Mouse (Mus musculus): ENCODE results near the gene Axin2. TPM values are rescaled to one million over a fixed set of nuclear protein-coding genes. Genes with fewer than 3 reads are reported as not detected.

Gene Axin2
- total and polyA plus RNA-seq, 3 experiments, result 14.2 to 29.9 (median 16.6) TPM

DNA sequence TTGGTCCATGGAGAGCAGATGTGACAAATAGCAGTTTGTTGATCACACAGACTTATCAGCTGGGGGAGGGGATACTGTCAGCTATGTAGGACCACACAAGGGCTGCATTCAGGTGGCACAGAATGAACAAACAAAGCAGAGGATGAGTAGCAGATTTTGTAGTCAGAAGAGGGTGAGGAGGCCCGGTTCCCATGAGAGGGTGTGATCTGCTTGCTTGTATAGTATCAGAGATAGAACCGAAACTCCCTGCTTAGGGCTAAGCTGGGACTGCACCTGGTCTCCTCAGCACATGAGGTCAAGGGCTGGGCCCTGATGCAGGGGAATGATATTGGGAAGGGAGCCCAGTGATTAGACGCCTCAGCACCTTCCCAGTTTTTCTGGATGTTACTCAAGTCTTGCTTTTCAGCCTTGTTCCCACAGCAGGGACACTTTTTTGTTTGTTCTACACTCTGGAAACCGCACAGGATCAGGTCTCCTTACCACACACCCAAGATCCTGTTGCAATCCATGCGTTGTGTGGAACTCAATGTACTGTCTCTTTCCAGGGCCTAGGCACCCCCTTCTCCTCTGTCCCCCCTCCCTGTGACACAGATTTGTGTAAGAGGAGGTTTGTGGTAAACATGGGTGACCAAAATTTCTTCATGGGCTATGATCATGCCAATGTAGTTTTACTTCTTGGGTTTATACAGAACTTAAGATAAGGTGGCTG is 64.7 kb downstream of the Axin2 start (continued):
- peak; percentile 38; the same call in 1 of the 2 replicates for TF ChIP-seq TCF12 (IDR thresholded peaks at IDR 0.05; ENCODE audit: low read depth, low read length)
- TF ChIP-seq NRF1 (IDR thresholded peaks at IDR 0.05; ENCODE audit: low read depth, low read length), result no peak
- TF ChIP-seq HCFC1 (IDR thresholded peaks at IDR 0.05; ENCODE audit: low read depth, low read length), result no peak
- TF ChIP-seq CTCF (conservative IDR thresholded peaks at IDR 0.05 in 1 of 2, IDR thresholded peaks at IDR 0.05 in 1 of 2; ENCODE audit: low read depth in 2 of 2, low read length in 2 of 2), result no peak
- no peak for TF ChIP-seq UBTF (IDR thresholded peaks at IDR 0.05; ENCODE audit: low read depth, low read length)
- TF ChIP-seq POLR2AphosphoS2 (IDR thresholded peaks at IDR 0.05; ENCODE audit: low read depth, low read length), result no peak
- no peak for TF ChIP-seq USF2 (conservative IDR thresholded peaks at IDR 0.05; ENCODE audit: low read depth, low read length)
- no peak for TF ChIP-seq KAT2A (IDR thresholded peaks at IDR 0.05; ENCODE audit: insufficient replicate concordance, low read length)
- no peak for TF ChIP-seq ZC3H11A (IDR thresholded peaks at IDR 0.05; ENCODE audit: low read depth, low read length)

DNA sequence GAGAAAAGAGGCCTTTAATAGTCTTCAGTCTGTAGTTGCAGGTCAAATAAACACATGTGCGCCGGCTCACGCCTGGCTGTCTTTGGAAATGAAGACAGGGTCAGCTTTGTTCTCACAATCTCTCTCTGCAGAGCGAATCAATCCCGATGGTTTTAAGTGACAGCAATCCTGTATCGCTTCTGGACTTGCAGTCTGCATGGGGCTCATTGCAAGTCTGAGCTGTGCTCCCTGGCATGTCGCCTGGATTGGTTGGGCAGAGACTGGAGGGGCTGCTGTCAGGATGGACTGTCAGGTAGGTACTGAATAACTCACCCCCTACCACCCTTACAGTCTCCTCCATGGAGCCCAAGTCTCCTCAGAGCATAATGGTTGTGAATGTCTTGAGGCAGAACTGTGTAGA is 65.7 kb downstream of the Axin2 start:
- H3K79me2 ChIP-seq (replicated peaks; ENCODE audit: control insufficient read depth, extremely low read depth, insufficient read depth, poor library complexity, severe bottlenecking), result no peaks in the 10 kb centered on the region
- H3K27me3 ChIP-seq (replicated peaks), result peaks cover 1% of the 10 kb centered on the region
- no peak for DNase-seq (ENCODE audit: extremely low read depth)
- H3K9ac ChIP-seq (ENCODE audit: insufficient read depth, low read depth), result no peak overlapping the region
- no peaks in the 10 kb centered on the region for H3K9me3 ChIP-seq (replicated peaks; ENCODE audit: low read length)
- dilution Hi-C loops (cut with MboI; ENCODE audit: extremely low pct_ligation_motif_present, extremely low pct_unique_long_range_greater_than_20kb, low sequenced_read_pairs) (no loop called here), in situ Hi-C loops (cut with MboI; ENCODE audit: low pct_ligation_motif_present, low pct_unique_long_range_greater_than_20kb, low sequenced_read_pairs) (no loop called here)
- no peak overlapping the region for H3K27ac ChIP-seq (ENCODE audit: insufficient read depth, low read depth)
- H3K4me2 ChIP-seq (ENCODE audit: insufficient read depth, low read depth, poor library complexity, severe bottlenecking), result no peak overlapping the region
- peaks cover 13 to 46% of the 10 kb centered on the region in 2 experiments for H3K4me1 ChIP-seq (ENCODE audit: control insufficient read depth in 1 of 2, insufficient read depth in 2 of 2)
- TF ChIP-seq CHD1 (IDR thresholded peaks at IDR 0.05; ENCODE audit: low read depth, low read length) (no peak), ZKSCAN1 (IDR thresholded peaks at IDR 0.05; ENCODE audit: borderline replicate concordance, low read depth, low read length) (no peak), EP300 (IDR thresholded peaks at IDR 0.05; ENCODE audit: low read length) (no peak), CTCF (conservative IDR thresholded peaks at IDR 0.05 in 1 of 2, IDR thresholded peaks at IDR 0.05 in 1 of 2; ENCODE audit: low read depth in 2 of 2, low read length in 2 of 2) (no peak), ETS1 (conservative IDR thresholded peaks at IDR 0.05; ENCODE audit: low read depth, low read length) (no peak), ELF1 (IDR thresholded peaks at IDR 0.05; ENCODE audit: low read depth, low read length) (no peak), BHLHE40 (IDR thresholded peaks at IDR 0.05; ENCODE audit: low read depth, low read length) (no peak), HCFC1 (IDR thresholded peaks at IDR 0.05; ENCODE audit: low read depth, low read length) (no peak), IRF4 (IDR thresholded peaks at IDR 0.05; ENCODE audit: low read depth, low read length) (no peak), JUND (conservative IDR thresholded peaks at IDR 0.05; ENCODE audit: low read depth, low read length) (no peak)
- H3K36me3 ChIP-seq (replicated peaks in 1 of 2; ENCODE audit: control insufficient read depth in 1 of 2, insufficient read depth in 1 of 2, low read length in 1 of 2), result no peaks in the 10 kb centered on the region
- no peak overlapping the region for H3K4me3 ChIP-seq (replicated peaks in 1 of 3; ENCODE audit: low read depth in 2 of 3, low read length in 2 of 3, poor library complexity in 1 of 3)

DNA sequence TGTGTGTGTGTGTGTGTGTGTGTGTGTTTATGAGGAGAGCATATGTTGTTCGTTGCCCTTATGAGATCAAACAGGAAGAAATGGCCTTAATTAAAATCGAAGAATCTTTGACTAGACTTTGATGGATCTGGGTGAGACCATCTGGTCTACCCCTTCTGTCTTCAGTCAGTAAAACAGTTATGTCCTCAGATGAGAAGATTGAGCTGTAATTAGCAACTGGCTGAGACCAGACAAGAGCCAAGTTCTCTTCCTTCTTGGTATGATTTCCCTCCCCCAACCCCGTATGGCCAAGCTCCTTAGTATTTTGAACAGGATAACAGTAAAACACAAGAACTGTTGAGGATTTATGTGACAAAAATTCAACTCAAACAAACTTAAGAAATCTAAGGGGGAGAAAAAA is 67.1 kb downstream of the Axin2 start:
- DNase-seq (ENCODE audit: extremely low read depth), result no peak
- in situ Hi-C loops (cut with MboI; ENCODE audit: low pct_ligation_motif_present, low pct_unique_long_range_greater_than_20kb, low sequenced_read_pairs), result no loop called here
- H3K9me3 ChIP-seq (replicated peaks; ENCODE audit: low read length), result no peaks in the 10 kb centered on the region
- no peak overlapping the region for H3K4me3 ChIP-seq (replicated peaks in 1 of 3; ENCODE audit: low read depth in 2 of 3, low read length in 2 of 3, poor library complexity in 1 of 3)
- no peak overlapping the region for H3K4me2 ChIP-seq (ENCODE audit: insufficient read depth, low read depth, poor library complexity, severe bottlenecking)
- no peak overlapping the region for H3K9ac ChIP-seq (ENCODE audit: insufficient read depth, low read depth)
- dilution Hi-C loops (cut with MboI; ENCODE audit: extremely low pct_ligation_motif_present, extremely low pct_unique_long_range_greater_than_20kb, low sequenced_read_pairs), result no loop called here
- peaks cover 13 to 44% of the 10 kb centered on the region in 2 experiments for H3K4me1 ChIP-seq (ENCODE audit: control insufficient read depth in 1 of 2, insufficient read depth in 2 of 2)
- H3K27ac ChIP-seq (ENCODE audit: insufficient read depth, low read depth), result no peak overlapping the region
- no peaks in the 10 kb centered on the region for H3K79me2 ChIP-seq (replicated peaks; ENCODE audit: control insufficient read depth, extremely low read depth, insufficient read depth, poor library complexity, severe bottlenecking)
- peaks cover 1% of the 10 kb centered on the region for H3K27me3 ChIP-seq (replicated peaks)
- TF ChIP-seq HCFC1 (IDR thresholded peaks at IDR 0.05; ENCODE audit: low read depth, low read length) (no peak), RCOR1 (conservative IDR thresholded peaks at IDR 0.05; ENCODE audit: low read depth, low read length) (no peak), ZC3H11A (IDR thresholded peaks at IDR 0.05; ENCODE audit: low read depth, low read length) (no peak), MAX (IDR thresholded peaks at IDR 0.05; ENCODE audit: low read length) (no peak), USF2 (conservative IDR thresholded peaks at IDR 0.05; ENCODE audit: low read depth, low read length) (no peak), MEF2A (IDR thresholded peaks at IDR 0.05; ENCODE audit: borderline replicate concordance, low read depth, low read length) (no peak), SMC3 (IDR thresholded peaks at IDR 0.05; ENCODE audit: low read depth, low read length) (no peak), USF1 (IDR thresholded peaks at IDR 0.05; ENCODE audit: low read depth, low read length) (no peak), TBP (conservative IDR thresholded peaks at IDR 0.05; ENCODE audit: low read depth, low read length) (no peak)
- H3K36me3 ChIP-seq (replicated peaks in 1 of 2; ENCODE audit: control insufficient read depth in 1 of 2, insufficient read depth in 1 of 2, low read length in 1 of 2), result no peaks in the 10 kb centered on the region
